Comparison of ENCODE assay signal across 32 mouse cellular contexts in genomic region chr15:102194439-102194838, GRCm38 (mm10). TPM values are rescaled to one million over a fixed set of nuclear protein-coding genes. Genes with fewer than 3 reads are reported as not detected.
DNase-seq lines count a peak whose midpoint lies in the region; ATAC-seq and TF ChIP-seq lines count a peak whose summit lies in the region.
"Had no signal": no experiment of that assay in that cellular context is flagged by ENCODE, and none has a peak within 500 bp of the region (broad histone marks: within the 10 kb centered on the region; RNA-seq: fewer than 3 reads in every experiment).

No protein-coding gene starts in this region.

- WGBS in liver, postnatal 0 days (ENCODE audit: insufficient replicate concordance): 30% methylated on average over 4 of the region's 4 CpGs
- 91% methylated on average over 4 of the region's 4 CpGs for WGBS in neural tube, embryonic 15.5 days

- no peaks in the 10 kb centered on the region for H3K79me2 ChIP-seq in CH12.LX (replicated peaks; ENCODE audit: control insufficient read depth, extremely low read depth, insufficient read depth, poor library complexity, severe bottlenecking)

- in situ Hi-C loops in CH12.LX (cut with MboI; ENCODE audit: low pct_ligation_motif_present, low pct_unique_long_range_greater_than_20kb, low sequenced_read_pairs): no loop called here

- peak; percentile 33 for DNase-seq in 416B (ENCODE audit: low read depth)
- DNase-seq in CH12.LX (ENCODE audit: extremely low read depth): no peak
- DNase-seq in liver, postnatal 0 days: no peak
- DNase-seq in heart, adult 18-20 months: no peak
- no peak for DNase-seq in cerebellum, postnatal 25 days
- DNase-seq: adrenal gland, adult 8-10 months; cerebellum, adult 18-20 months; cerebellum, postnatal 14 days; embryo, embryonic 11 days; heart, adult 11 months; kidney, adult 8-10 months; lung, embryonic 14.5 days; midbrain, embryonic 14.5 days; right cerebral cortex, adult 18-20 months; right cerebral cortex, postnatal 4 days; thymus, postnatal 36 days had no signal

- no peaks in the 10 kb centered on the region for H3K27me3 ChIP-seq in CH12.LX (replicated peaks)
- H3K27me3 ChIP-seq in liver, postnatal 0 days (ENCODE audit: insufficient read depth, low read length): no peaks in the 10 kb centered on the region
- no peaks in the 10 kb centered on the region for H3K27me3 ChIP-seq in neural tube, embryonic 15.5 days (replicated peaks)
- H3K27me3 ChIP-seq: embryonic facial prominence, embryonic 13.5 days; forebrain, embryonic 13.5 days; heart, embryonic 13.5 days; limb, embryonic 13.5 days; neural tube, embryonic 12.5 days; stomach, embryonic 15.5 days had no signal

- peak; percentile 15 to 48; a peak in 2 of 4 replicates for ATAC-seq in hematopoietic stem cell, adult 5-6 weeks (replicated peaks in 1 of 2; ENCODE audit: insufficient read depth in 1 of 2, low FRiP score in 2 of 2, low TSS enrichment in 1 of 2, low read depth in 1 of 2, poor library complexity in 2 of 2, severe bottlenecking in 2 of 2)
- no peak for ATAC-seq in liver, postnatal 0 days
- no peak for ATAC-seq in neural tube, embryonic 15.5 days (ENCODE audit: low FRiP score)
- ATAC-seq: activated CD4-positive, CD25-positive, alpha-beta regulatory T cell, adult 4 months; CD4-positive, CD25-positive, alpha-beta regulatory T cell, adult 4 months; forebrain, embryonic 13.5 days; inflammation-experienced regulatory T-cells, adult 6 months had no signal

- peaks cover 9 to 46% of the 10 kb centered on the region in 2 experiments for H3K4me1 ChIP-seq in CH12.LX (ENCODE audit: control insufficient read depth in 1 of 2, insufficient read depth in 2 of 2)
- H3K4me1 ChIP-seq in liver, postnatal 0 days (ENCODE audit: insufficient read depth): peaks cover 32% of the 10 kb centered on the region
- no peaks in the 10 kb centered on the region for H3K4me1 ChIP-seq in neural tube, embryonic 15.5 days
- H3K4me1 ChIP-seq: forebrain, embryonic 13.5 days; neural tube, embryonic 12.5 days had no signal

- H3K27ac ChIP-seq in CH12.LX (ENCODE audit: insufficient read depth, low read depth): no peak overlapping the region
- peak overlapping the region; percentile 71 for H3K27ac ChIP-seq in liver, postnatal 0 days (ENCODE audit: low read depth)
- no peak overlapping the region for H3K27ac ChIP-seq in neural tube, embryonic 15.5 days (replicated peaks)
- H3K27ac ChIP-seq: forebrain, embryonic 13.5 days; heart, embryonic 13.5 days; hindbrain, embryonic 14.5 days; limb, embryonic 13.5 days; neural tube, embryonic 12.5 days; stomach, embryonic 15.5 days had no signal

- TF ChIP-seq RAD21 in CH12.LX (IDR thresholded peaks at IDR 0.05; ENCODE audit: low read depth, low read length): no peak

- dilution Hi-C loops in CH12.LX (cut with MboI; ENCODE audit: extremely low pct_ligation_motif_present, extremely low pct_unique_long_range_greater_than_20kb, low sequenced_read_pairs): no loop called here

- H3K9me3 ChIP-seq in CH12.LX (replicated peaks; ENCODE audit: low read length): no peaks in the 10 kb centered on the region
- no peaks in the 10 kb centered on the region for H3K9me3 ChIP-seq in liver, postnatal 0 days (ENCODE audit: low read length)
- H3K9me3 ChIP-seq in neural tube, embryonic 15.5 days (replicated peaks): no peaks in the 10 kb centered on the region
- H3K9me3 ChIP-seq: embryonic facial prominence, embryonic 13.5 days; forebrain, embryonic 13.5 days; G1E; heart, embryonic 13.5 days; limb, embryonic 13.5 days; neural tube, embryonic 12.5 days; stomach, embryonic 15.5 days had no signal

- no peak for TF ChIP-seq CTCF in CH12.LX (conservative IDR thresholded peaks at IDR 0.05 in 1 of 2, IDR thresholded peaks at IDR 0.05 in 1 of 2; ENCODE audit: low read depth in 2 of 2, low read length in 2 of 2)
- no peak for TF ChIP-seq CTCF in liver, postnatal 0 days (IDR thresholded peaks at IDR 0.05; ENCODE audit: low read depth)

- H3K36me3 ChIP-seq in CH12.LX (replicated peaks in 1 of 2; ENCODE audit: control insufficient read depth in 1 of 2, insufficient read depth in 1 of 2, low read length in 1 of 2): no peaks in the 10 kb centered on the region
- no peaks in the 10 kb centered on the region for H3K36me3 ChIP-seq in liver, postnatal 0 days (replicated peaks; ENCODE audit: insufficient read depth, low read length)
- H3K36me3 ChIP-seq in neural tube, embryonic 15.5 days: no peaks in the 10 kb centered on the region
- H3K36me3 ChIP-seq: neural tube, embryonic 12.5 days; stomach, embryonic 15.5 days had no signal

- H3K9ac ChIP-seq in CH12.LX (ENCODE audit: insufficient read depth, low read depth): no peak overlapping the region
- no peak overlapping the region for H3K9ac ChIP-seq in liver, postnatal 0 days (replicated peaks)
- no peak overlapping the region for H3K9ac ChIP-seq in neural tube, embryonic 15.5 days (replicated peaks)
- H3K9ac ChIP-seq: embryonic facial prominence, embryonic 13.5 days; forebrain, embryonic 13.5 days; heart, embryonic 13.5 days; hindbrain, embryonic 14.5 days; limb, embryonic 13.5 days; lung, embryonic 14.5 days; neural tube, embryonic 12.5 days; stomach, embryonic 15.5 days had no signal

- no peak for TF ChIP-seq POLR2A in CH12.LX (IDR thresholded peaks at IDR 0.05; ENCODE audit: low read depth, low read length)

- TF ChIP-seq EP300 in CH12.LX (IDR thresholded peaks at IDR 0.05; ENCODE audit: low read length): no peak
- TF ChIP-seq EP300 in liver, postnatal 0 days (IDR thresholded peaks at IDR 0.05; ENCODE audit: low read depth): no peak

- H3K4me3 ChIP-seq in CH12.LX (replicated peaks in 1 of 3; ENCODE audit: low read depth in 2 of 3, low read length in 2 of 3, poor library complexity in 1 of 3): no peak overlapping the region
- no peak overlapping the region for H3K4me3 ChIP-seq in liver, postnatal 0 days (ENCODE audit: low read depth, low read length)
- no peak overlapping the region for H3K4me3 ChIP-seq in neural tube, embryonic 15.5 days (replicated peaks)
- H3K4me3 ChIP-seq: embryonic facial prominence, embryonic 13.5 days; erythroblast, embryonic 14.5 days; forebrain, embryonic 13.5 days; heart, embryonic 13.5 days; limb, embryonic 13.5 days; neural tube, embryonic 12.5 days; stomach, embryonic 15.5 days had no signal

- H3K4me2 ChIP-seq in CH12.LX (ENCODE audit: insufficient read depth, low read depth, poor library complexity, severe bottlenecking): no peak overlapping the region
- H3K4me2 ChIP-seq in liver, postnatal 0 days (ENCODE audit: low read depth, low read length): no peak overlapping the region
- H3K4me2 ChIP-seq in neural tube, embryonic 15.5 days: no peak overlapping the region
- H3K4me2 ChIP-seq: embryonic facial prominence, embryonic 13.5 days; forebrain, embryonic 13.5 days; heart, embryonic 13.5 days; hindbrain, embryonic 14.5 days; limb, embryonic 13.5 days; lung, embryonic 14.5 days; neural tube, embryonic 12.5 days; stomach, embryonic 15.5 days had no signal

TF ChIP-seq in CH12.LX, 34 proteins besides CTCF, POLR2A, EP300 and RAD21:
- TF ChIP-seq MAFK (IDR thresholded peaks at IDR 0.05; ENCODE audit: insufficient replicate concordance, low read length) (peak; percentile 69; the same call in 1 of the 2 replicates), ETS1 (conservative IDR thresholded peaks at IDR 0.05; ENCODE audit: low read depth, low read length) (no peak), HCFC1 (IDR thresholded peaks at IDR 0.05; ENCODE audit: low read depth, low read length) (no peak), MEF2A (IDR thresholded peaks at IDR 0.05; ENCODE audit: borderline replicate concordance, low read depth, low read length) (no peak)

RNA-seq across cellular contexts. Expression of gene Zfp740, which starts 8.6 kb away (rescaled TPM):
- 30.5 and 32.1 TPM in 2 replicates for total RNA-seq in CH12.LX (2012; rRNA removed)
- 46.1 and 51.9 TPM in 2 replicates for total RNA-seq in CH12.LX (2014; rRNA removed)
- 37.4 and 38.7 TPM in 2 replicates for polyA plus RNA-seq in CH12.LX (2012; ENCODE audit: insufficient read length, low read depth)
- total RNA-seq in hematopoietic stem cell, adult 5-6 weeks (2017): 44.0 and 47.6 TPM in 2 replicates
- polyA plus RNA-seq in liver, postnatal 0 days (2015; fragmentation: Nextera tagmentation; extraction: Ambion mirVana): 10.7 and 11.6 TPM in 2 replicates
- total RNA-seq in heart, adult 18-20 months (2021): 10 to 100 TPM; 30.6 to 31.5 TPM
- 45.1 and 48.7 TPM in 2 replicates for polyA plus RNA-seq in neural tube, embryonic 15.5 days (2015; fragmentation: Nextera tagmentation; extraction: Ambion mirVana)

RNA-seq across cellular contexts. Expression of gene Csad, which starts 10.1 kb away (rescaled TPM):
- total RNA-seq in CH12.LX (2012; rRNA removed) (2.8 and 4.7 TPM in 2 replicates), CH12.LX (2014; rRNA removed) (3.6 and 3.7 TPM in 2 replicates)
- 3.8 and 4.2 TPM in 2 replicates for polyA plus RNA-seq in CH12.LX (2012; ENCODE audit: insufficient read length, low read depth)
- 37.4 and 76.7 TPM in 2 replicates for total RNA-seq in hematopoietic stem cell, adult 5-6 weeks (2017)
- 224 and 243 TPM in 2 replicates for polyA plus RNA-seq in liver, postnatal 0 days (2015; fragmentation: Nextera tagmentation; extraction: Ambion mirVana)
- total RNA-seq in heart, adult 18-20 months (2021): 10 to 100 TPM; 17.0 to 22.6 TPM
- 33.6 and 43.7 TPM in 2 replicates for polyA plus RNA-seq in neural tube, embryonic 15.5 days (2015; fragmentation: Nextera tagmentation; extraction: Ambion mirVana)

RNA-seq across cellular contexts. Expression of gene Itgb7, which starts 37.3 kb away (rescaled TPM):
- total RNA-seq in CH12.LX (2012; rRNA removed) (10.1 and 17.7 TPM in 2 replicates), CH12.LX (2014; rRNA removed) (1.8 and 3.7 TPM in 2 replicates)
- polyA plus RNA-seq in CH12.LX (2012; ENCODE audit: insufficient read length, low read depth): 2.8 and 4.2 TPM in 2 replicates
- 83.0 and 92.1 TPM in 2 replicates for total RNA-seq in hematopoietic stem cell, adult 5-6 weeks (2017)
- 5.8 and 8.6 TPM in 2 replicates for polyA plus RNA-seq in liver, postnatal 0 days (2015; fragmentation: Nextera tagmentation; extraction: Ambion mirVana)
- total RNA-seq in heart, adult 18-20 months (2021): 1 to 10 TPM; 2.9 to 9.9 TPM
- polyA plus RNA-seq in neural tube, embryonic 15.5 days (2015; fragmentation: Nextera tagmentation; extraction: Ambion mirVana): 1.1 and 11.0 TPM in 2 replicates

RNA-seq across cellular contexts. Expression of gene Soat2, which starts 44.1 kb away (rescaled TPM):
- total RNA-seq in CH12.LX (2012; rRNA removed) (3.7 and 10.4 TPM in 2 replicates), CH12.LX (2014; rRNA removed) (0.09 and 0.28 TPM in 2 replicates)
- polyA plus RNA-seq in CH12.LX (2012; ENCODE audit: insufficient read length, low read depth): 0.56 and 0.65 TPM in 2 replicates
- 1.3 and 2.4 TPM in 2 replicates for total RNA-seq in hematopoietic stem cell, adult 5-6 weeks (2017)
- polyA plus RNA-seq in liver, postnatal 0 days (2015; fragmentation: Nextera tagmentation; extraction: Ambion mirVana): 10.9 and 13.6 TPM in 2 replicates
- total RNA-seq in heart, adult 18-20 months (2021): not detected
- 0.06 and 0.68 TPM in 2 replicates for polyA plus RNA-seq in neural tube, embryonic 15.5 days (2015; fragmentation: Nextera tagmentation; extraction: Ambion mirVana)
- total RNA-seq: left cerebral cortex, postnatal 14 days had no signal
- polyA plus RNA-seq: embryonic facial prominence, embryonic 13.5 days; hindbrain, embryonic 14.5 days; midbrain, embryonic 14.5 days had no signal

RNA-seq across cellular contexts. Expression of gene Igfbp6, which starts 50.3 kb away (rescaled TPM):
- 0.38 TPM in 1 of 2 replicates, not detected in the other for total RNA-seq in CH12.LX (2012; rRNA removed)
- total RNA-seq in CH12.LX (2014; rRNA removed): not detected in 2 replicates
- polyA plus RNA-seq in CH12.LX (2012; ENCODE audit: insufficient read length, low read depth): not detected in 2 replicates
- total RNA-seq in hematopoietic stem cell, adult 5-6 weeks (2017): 0.15 TPM in 1 of 2 replicates, not detected in the other
- 4.8 and 5.9 TPM in 2 replicates for polyA plus RNA-seq in liver, postnatal 0 days (2015; fragmentation: Nextera tagmentation; extraction: Ambion mirVana)
- 10 to 100 TPM; 23.3 to 39.7 TPM for total RNA-seq in heart, adult 18-20 months (2021)
- 3.2 and 3.5 TPM in 2 replicates for polyA plus RNA-seq in neural tube, embryonic 15.5 days (2015; fragmentation: Nextera tagmentation; extraction: Ambion mirVana)
- total RNA-seq: megakaryocyte-erythroid progenitor cell, adult 5-6 weeks had no signal

Comparison
In these comparisons a context has a peak if more than half of its experiments do, and no peak if none do; other contexts are left out.
1. ATAC-seq: peak in hematopoietic stem cell, adult 5-6 weeks (2 of 2); none in liver, postnatal 0 days (single experiment) and neural tube, embryonic 15.5 days (single experiment).